Mouse (Mus musculus) c-Kit-positive CD71-negative TER-119-negative erythroid progenitor cells, embryonic 14.5 days (primary cell): ENCODE results near the gene Fam192a.

ENCODE experiments used
- DNase-seq: peaks from one replicate; pipeline ENCODE4 v3.0.0-alpha.2; 2013; ENCODE audit warnings: low read depth

The Fam192a gene

GRCm38 (mm10) chr8:94532873-94533671 is 68.7 kb downstream of the Fam192a start, which contains the start of gene Cpne2:
Cpne2 (plus strand) TSS chr8:94532990.
- DNase-seq: no peak

GRCm38 (mm10) chr8:94532525-94532872 is 69.3 kb downstream of the Fam192a start:
- DNase-seq: no peak

DNA sequence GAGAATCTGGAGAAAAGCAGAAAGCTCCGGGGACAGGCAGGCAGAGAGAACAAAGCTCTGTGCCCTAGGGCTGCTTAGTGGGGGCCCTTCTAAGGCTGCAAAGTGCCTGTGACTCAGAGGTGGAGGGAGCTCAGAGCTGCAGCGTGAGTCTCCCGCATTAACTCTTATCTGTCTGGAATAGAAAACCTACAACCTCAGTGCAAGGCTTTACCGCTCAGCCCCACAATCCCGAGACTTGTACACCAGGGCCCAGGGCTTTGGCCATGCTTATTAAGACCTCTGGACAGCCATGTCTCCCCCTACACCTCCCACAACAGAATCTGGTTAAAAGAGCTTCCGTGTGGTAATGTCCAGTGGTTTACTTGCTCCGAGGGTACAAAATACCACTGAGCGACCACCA is 69.8 kb downstream of the Fam192a start:
- DNase-seq: no peak

- DNase-seq: no peak
Measured at GRCm38 (mm10) chr8:94530643-94531042, 71.2 kb downstream of the Fam192a start.

DNA sequence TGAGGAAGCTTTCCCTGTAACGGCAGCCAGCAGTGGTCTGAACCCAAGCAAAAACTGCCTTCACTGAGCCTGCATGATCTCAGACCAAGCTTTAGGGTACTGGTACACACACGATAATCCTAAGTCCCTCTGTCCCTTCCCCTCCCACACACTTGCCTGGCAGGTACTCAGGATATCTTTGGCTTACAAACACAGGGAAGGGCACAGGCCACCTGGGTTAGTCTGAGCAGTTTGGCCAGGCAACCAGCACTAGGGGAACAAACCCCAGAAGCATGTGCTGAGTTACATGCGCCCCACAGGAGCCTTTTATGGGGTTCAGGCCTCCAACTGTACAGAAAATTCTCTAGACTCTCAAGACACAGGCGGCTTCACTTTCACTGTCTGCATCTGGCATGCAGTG is 71.9 kb downstream of the Fam192a start:
- no peak for DNase-seq

DNA sequence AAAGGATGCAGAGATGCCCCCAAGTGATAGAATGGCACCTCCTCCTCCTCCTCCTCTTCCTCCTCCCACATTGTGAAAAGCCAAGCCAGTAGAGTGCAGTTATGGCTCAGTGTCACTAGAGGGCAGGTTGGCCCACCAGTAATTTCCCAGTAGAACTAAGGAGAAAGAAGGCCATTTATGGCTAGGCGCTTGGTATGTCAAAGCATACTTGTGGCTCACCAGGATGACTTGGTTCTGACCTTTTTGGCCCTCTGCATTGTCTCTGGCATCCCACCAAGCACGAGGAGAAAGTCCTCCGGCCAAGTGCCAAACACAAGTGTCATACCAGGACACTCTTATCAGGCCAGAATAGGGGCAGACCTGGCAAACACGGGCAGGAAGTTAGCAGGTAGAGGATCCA is 73.6 kb downstream of the Fam192a start:
- DNase-seq: no peak

DNA sequence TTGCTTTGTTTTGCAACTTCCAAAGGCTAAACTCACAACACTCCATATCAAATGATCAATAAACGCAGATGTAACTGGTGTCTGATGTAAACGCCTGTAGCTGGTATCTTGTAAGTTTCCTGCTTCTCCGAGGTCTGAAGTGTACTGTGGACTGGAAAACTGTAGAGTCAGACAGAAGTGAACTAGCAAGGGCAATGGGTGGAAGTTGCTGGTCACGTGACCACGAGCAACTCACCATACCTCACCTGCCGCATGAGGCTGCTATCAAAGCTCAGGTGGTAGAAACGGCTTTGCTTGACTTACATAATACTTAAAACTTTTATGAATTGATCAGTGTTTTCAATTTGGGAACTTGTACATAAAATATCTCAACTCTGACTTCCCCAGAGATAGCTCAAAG is 74.6 kb downstream of the Fam192a start:
- no peak for DNase-seq

DNA sequence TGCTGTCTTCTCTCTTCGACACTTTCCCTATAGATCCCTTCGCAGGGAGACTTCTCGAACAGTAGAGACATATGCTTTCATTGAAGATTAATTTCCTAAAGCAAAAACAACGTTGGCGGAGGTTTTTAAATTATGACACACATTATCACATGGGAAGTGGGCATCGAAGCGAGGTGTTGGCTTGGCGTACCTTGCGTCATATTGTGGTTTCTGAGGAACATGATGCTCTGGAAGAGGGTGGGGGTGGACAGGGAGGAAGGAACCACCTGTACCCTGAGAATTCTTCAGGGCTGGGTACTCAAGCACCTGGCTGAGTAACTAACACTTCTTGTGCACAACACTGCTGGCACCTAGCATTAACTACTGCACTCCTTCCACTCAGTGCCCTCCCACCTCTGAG is 77.2 kb downstream of the Fam192a start:
- no peak for DNase-seq
